Mouse (Mus musculus): ENCODE results near the gene Ascl3.

Ascl3 gene

GRCm38 (mm10) chr7:109731626-109732025 is at the start of gene Ascl3:
Ascl3 (minus strand) TSS chr7:109731726.
- DNase-seq (ENCODE audit: low spot score), result no peak

GRCm38 (mm10) chr7:109781087-109781469 is 49.6 kb upstream of the Ascl3 start:
- DNase-seq (ENCODE audit: low spot score), result no peak

DNA sequence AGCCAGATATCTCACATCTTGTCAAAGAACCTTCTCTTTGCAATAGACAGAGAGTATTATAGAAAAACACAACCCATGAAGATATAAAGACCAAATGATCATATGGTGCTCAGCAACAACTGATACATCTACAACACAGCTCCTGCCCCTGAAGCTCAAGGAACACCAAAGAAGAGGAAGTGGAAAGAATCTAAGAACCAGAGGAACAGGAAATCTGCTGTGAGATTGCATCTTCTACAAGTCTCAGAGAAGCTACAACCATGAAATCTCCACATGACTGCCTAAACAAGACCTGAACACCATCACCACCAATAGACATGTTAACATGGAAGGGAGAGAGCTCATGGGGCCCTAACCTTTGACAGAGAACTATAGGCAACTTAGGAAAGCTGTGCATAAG is 40.7 kb upstream of the Ascl3 start:
- DNase-seq (ENCODE audit: low spot score), result no peak

- DNase-seq (ENCODE audit: low spot score), result no peak
These were observed 37.3 kb upstream of the Ascl3 start for GRCm38 (mm10) chr7:109768699-109769383.

DNA sequence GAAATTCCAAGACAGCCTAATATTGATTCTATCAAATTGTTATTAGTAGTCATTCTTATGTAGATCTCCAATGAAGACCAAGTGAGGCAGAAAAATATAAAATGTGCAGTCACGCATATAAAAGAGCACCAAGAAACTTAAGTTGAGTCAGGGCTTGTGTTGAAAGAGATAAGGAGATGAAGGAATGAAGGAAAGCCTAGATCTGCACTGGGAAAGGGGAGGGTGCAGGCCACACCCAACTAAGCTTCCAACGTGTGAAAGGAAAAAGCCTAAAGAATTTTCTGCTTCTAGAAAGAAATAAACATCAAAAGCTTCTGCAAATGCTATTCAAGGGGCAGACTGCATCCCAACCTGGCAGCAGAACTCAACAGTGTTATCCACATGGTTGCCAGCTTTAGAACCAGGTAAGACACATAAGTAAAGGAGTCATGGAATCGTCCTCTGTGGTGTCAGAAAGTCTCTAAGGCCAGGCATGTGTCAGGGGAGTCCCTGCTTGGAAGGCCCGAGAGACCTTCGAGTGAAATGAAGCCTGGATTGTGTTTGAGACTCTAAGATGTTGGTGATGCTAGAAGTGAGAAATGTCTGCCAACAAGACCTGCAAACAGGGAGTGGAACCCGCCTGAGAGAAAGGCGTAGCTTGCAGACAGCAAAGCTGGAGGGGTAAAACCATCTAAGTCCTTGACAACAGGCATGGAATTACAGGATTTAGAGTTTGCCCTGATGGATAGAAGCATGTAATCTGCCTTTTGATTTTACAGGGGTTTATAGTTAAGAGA is 36.2 kb upstream of the Ascl3 start:
- no peak for DNase-seq (ENCODE audit: low spot score)

DNA sequence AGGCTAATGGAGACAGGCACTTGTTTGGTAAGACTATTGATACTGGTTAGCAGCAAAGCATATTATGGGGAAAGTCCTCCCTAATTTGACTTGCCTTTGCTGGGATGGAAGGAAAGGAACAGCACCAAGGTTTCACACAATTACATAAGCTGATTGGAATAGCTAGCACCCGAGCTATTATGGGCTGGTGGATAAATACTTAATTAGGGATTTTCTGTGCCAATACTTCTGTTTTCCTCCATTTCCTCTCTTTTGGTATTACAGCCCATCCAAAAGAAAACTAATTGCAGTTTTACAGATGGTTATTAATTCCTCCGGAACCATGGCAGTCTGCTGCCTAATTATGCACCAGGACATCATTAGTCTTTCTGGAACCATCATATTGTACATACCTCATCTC is 32.5 kb upstream of the Ascl3 start:
- no peak for DNase-seq (ENCODE audit: low spot score)

- no peak for DNase-seq (ENCODE audit: low spot score)
These were observed 24.8 kb upstream of the Ascl3 start for GRCm38 (mm10) chr7:109756291-109756690.

- no peak for DNase-seq (ENCODE audit: low spot score)
These were observed 22.5 kb upstream of the Ascl3 start for GRCm38 (mm10) chr7:109754034-109754433.

DNA sequence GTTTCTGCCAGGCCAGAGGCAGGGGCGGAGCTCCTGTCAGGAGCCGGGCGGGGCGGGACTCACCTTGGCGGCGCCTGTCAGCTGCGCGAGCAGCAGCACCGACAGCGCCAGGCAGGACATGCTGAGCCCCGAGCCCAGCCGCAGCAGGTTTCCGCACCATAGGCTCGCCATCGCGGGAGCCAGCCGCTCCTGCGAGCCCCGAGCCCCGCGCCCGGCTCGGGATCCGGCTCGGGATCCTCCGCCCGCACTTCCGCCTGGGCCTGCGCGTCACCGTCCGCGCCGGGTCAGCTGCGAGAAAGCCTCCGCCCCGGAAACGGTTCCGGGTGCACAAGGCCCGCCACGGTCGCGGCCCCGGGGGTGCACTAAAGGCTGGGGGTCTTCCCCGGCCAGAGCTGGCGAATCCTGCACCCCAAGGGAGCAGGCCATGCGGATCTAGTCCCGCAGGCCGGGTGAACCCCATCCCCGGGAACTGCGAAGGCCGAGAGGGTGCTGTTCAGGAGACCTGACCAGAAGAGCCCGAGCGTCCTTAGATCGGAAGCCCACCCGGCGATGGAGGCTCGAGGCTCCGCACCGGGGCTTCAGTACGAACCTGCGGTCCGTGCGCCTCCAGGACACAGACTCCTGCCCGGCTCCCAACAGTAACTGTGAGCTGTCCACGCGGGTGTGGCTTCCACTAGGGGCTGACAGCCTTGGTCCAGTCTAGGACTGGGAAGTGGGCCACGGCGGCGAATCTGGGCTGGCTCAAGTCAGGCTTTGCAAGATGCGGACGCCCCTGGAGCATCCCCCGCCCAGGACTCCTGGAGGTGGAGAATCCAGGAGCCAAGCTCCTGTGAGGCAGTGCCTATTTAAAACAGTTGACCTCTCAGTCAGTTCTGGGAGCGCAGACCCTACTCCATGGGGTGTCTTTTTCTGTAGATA is 20.7 kb upstream of the Ascl3 start, which contains the start of gene Tmem9b:
Tmem9b (minus strand) TSS at position 868 of the 918 bp plus-strand sequence.
- DNase-seq (ENCODE audit: low spot score), result peak; percentile 78

DNA sequence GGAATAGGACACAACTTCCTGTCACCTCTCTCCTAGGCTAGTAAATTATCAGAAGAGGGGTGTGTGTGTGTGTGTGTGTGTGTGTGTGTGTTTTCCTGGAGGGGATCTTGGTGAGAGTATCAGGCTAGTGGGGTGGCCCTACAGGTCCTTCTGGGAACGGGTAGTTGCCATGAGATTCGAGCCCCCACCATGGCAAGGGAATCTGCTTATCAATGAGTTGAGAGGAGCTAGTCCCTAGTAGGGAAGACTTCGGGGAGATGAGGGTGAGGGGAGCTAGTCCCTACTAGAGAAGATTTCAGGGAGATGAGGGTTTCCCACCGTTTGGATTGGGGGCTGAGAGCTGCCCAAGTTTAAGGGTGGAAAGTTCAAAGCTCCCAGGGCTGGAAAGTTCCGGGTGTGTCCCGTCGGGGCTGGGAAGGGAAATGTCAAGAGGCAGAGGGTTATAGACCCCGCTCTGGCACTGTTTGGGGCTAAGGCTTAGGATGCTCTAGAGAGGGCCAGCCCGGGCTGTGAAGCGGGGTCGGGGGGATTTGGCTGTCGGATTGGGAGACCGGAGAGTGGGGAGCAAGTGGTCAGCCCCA is 20.0 kb upstream of the Ascl3 start:
- no peak for DNase-seq (ENCODE audit: low spot score)

GRCm38 (mm10) chr7:109747747-109748146 is 16.2 kb upstream of the Ascl3 start:
- DNase-seq (ENCODE audit: low spot score), result no peak

- DNase-seq (ENCODE audit: low spot score), result no peak
These were observed 10.2 kb upstream of the Ascl3 start for GRCm38 (mm10) chr7:109741703-109742102.

DNA sequence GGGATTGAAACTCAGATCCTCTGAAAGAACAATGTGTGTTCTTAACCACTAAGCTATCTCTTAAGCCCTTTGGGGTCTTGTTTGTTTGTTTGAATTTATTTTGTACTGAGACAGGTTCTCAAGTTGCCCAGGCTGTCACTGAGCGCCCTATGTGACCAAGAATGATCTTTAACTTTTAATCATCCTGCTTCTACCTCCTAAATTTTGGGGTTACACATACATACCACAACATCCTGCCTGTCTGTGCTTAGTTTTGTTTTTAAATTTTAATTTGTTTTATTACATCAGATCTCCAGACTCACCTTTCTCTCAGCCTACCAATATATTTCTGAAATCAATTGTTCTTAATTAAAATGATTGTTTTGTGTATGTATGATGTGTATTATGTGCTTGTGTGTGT is 9.5 kb upstream of the Ascl3 start:
- DNase-seq (ENCODE audit: low spot score), result no peak

DNA sequence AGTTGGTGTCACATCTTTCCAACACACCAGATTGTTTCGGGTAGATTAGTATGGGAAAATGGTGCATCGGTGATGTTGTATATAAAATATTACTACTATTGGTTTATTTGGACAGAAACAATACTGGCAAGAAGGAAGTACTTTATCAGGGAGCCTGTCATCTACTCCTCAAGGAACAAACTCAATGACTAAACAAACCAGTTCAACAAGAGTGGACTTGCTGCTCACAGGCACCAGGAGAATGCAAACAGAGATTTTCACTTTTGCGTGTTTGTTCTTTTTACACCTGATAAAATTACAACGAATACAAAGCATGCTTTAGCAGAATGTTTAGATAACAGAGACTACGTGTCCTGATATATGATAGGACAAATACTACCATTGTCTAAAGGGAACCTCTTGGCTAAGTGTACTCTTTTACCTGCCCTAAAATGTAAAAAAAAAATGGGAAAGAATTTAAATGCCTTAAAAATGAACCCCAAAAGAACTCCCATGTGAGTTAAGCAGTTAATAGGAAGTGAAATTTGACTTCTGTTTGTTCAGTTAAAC is 8.4 kb upstream of the Ascl3 start:
- no peak for DNase-seq (ENCODE audit: low spot score)

GRCm38 (mm10) chr7:109734806-109735205 is 3.3 kb upstream of the Ascl3 start:
- no peak for DNase-seq (ENCODE audit: low spot score)

- no peak for DNase-seq (ENCODE audit: low spot score)
These were observed 7.8 kb downstream of the Ascl3 start, which contains the start of gene BC051019 for GRCm38 (mm10) chr7:109723697-109724096. BC051019 (minus strand) TSS chr7:109723850.

- no peak for DNase-seq (ENCODE audit: low spot score)
These were observed 8.4 kb downstream of the Ascl3 start for GRCm38 (mm10) chr7:109723114-109723513.

- DNase-seq (ENCODE audit: low spot score), result no peak
These were observed 8.9 kb downstream of the Ascl3 start for GRCm38 (mm10) chr7:109722618-109723017.

GRCm38 (mm10) chr7:109719286-109719685 is 12.2 kb downstream of the Ascl3 start:
- peak; percentile 22 for DNase-seq (ENCODE audit: low spot score)

DNA sequence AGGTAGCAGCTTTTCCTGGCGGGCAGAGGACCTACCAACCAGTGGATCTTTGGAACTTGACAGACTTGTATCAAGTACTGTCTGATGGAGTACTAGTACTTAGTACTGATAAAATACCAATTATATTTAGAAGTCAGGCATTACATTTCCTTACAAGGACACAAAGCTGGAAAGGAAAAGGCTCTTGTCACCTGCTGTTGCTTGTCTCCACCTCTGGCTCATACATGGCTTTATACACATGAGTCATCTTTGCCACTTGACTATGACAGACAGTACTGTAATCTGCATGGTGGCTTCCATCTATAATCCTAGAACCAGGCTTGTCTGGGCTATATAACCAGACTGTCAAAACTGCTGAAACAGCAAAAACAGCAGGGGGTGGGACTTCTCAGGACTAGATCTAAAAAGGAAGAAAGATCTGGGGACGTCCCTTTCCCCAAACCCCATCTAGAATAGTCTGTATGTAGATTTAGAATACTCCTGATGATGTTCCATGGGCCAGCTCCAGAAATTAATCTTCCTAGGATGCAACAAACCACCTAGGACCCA is 18.0 kb downstream of the Ascl3 start:
- DNase-seq (ENCODE audit: low spot score), result no peak

DNA sequence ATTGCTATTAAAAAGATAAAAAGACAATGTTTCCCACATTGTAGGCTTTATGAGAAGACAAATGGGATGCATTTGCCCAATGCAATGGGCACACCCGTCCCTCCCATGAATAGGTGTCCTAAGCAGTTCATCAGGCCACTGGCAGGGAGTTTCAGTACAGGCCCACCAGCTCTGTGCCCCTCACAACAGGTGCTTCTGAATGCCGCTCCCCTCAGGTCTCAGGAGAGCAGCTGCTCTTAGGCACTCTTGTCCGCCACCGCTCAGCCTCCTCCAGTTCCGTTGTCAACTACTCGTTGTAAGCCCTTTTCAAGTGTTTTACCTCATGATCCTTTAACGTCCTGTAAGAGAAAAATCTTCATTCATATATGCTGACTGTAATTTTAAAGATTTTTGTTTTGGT is 19.3 kb downstream of the Ascl3 start:
- no peak for DNase-seq (ENCODE audit: low spot score)
